Mouse (Mus musculus): ENCODE data around the gene Rps2. TPM values are rescaled to one million over a fixed set of nuclear protein-coding genes. Genes with fewer than 3 reads are reported as not detected.

Rps2 gene
- polyA plus RNA-seq, 1 experiment from 2014 or later, result 682 TPM

GRCm38 (mm10) chr17:24724184-24724583, 6.3 kb downstream of the Rps2 start, which contains the start of gene Ndufb10:
Gene Ndufb10, minus strand, starts transcription at chr17:24724478.
- Histone ChIP-seq H3K36me3 (ENCODE audit: control insufficient read depth, insufficient read depth, low read length) (peaks cover 8% of the 10 kb centered on the region), H3K9me3 (replicated peaks; ENCODE audit: control insufficient read depth, low read length, poor library complexity, severe bottlenecking) (no peaks in the 10 kb centered on the region), H3K4me2 (ENCODE audit: low read length) (peak within 1 kb of the TSS; percentile 95), H3K9ac (ENCODE audit: low read depth, low read length) (peak within 1 kb of the TSS; percentile 94), H3K27ac (ENCODE audit: low read length) (peak within 1 kb of the TSS; percentile 85), H3K27me3 (ENCODE audit: control insufficient read depth, insufficient read depth, low read depth, low read length) (no peaks in the 10 kb centered on the region; the same call in 1 of the 2 replicates), H3K4me1 (ENCODE audit: control insufficient read depth, insufficient read depth, low read length) (peaks cover 21% of the 10 kb centered on the region), H3K4me3 (ENCODE audit: low read depth, low read length) (peak within 1 kb of the TSS; percentile 84)
- under 1% methylated on average over 30 of the region's 30 CpGs for WGBS
- peak; percentile 76 for ATAC-seq

DNA sequence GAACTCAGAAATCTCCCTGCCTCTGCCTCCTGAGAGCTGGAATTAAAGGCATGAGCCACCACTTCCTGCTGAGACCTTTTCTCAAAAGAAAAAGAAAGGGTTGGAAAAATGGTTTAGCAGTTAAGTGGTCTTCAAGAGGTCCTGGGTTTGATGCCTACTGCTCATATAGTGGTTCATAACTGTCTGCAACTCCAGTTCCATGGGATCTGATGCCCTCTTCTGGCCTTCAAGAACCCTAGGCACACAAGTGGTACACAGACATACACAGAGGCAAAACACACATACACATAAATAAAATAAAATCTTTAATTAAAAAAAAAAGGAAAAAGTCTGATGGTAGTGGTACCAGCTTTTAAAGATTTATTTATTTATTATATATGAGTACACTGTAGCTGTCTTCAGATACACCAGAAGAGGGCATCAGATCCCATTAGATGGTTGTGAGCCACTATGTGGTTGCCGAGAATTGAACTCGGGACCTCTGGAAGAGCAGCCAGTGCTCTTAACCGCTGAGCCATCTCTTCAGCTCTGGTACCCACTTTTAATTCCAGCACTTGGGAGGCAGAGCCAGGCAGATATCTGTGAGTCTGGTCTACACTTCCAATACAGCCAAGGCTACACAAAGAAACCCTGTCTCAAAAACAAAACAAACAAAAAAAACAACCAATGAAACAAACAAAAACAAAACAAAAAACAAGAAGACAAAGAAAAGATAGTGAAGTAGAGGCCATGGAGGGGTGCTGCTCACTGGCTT, 7.9 kb downstream of the Rps2 start:
- no peak overlapping the region for H3K4me2 ChIP-seq (ENCODE audit: low read length)

DNA sequence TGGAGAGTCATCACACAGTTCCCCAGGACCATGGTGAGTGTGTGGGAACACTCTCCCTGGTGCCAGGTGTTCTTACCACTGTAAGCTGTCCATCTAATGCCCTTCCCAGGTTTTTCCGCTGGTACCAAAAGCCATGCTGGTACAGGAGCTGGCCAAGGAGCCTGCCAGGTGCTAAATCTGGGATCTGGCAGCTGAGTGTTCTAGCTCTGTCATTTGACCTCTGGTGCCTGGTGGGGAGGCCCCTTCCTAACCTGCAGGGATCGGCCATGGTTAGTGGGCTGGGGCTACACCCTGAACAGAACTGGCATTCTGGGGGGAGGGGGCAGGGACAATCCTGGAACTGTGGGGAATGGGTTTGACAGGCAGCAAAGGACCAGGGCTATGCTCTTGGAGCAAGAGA, 9.7 kb downstream of the Rps2 start, which contains the start of gene Rpl3l:
Gene Rpl3l, plus strand, starts transcription at position 203 of the 400 bp plus-strand sequence.
- Histone ChIP-seq H3K27me3 (ENCODE audit: control insufficient read depth, insufficient read depth, low read depth, low read length) (no peaks in the 10 kb centered on the region; the same call in 1 of the 2 replicates), H3K4me2 (ENCODE audit: low read length) (no peak within 1 kb of the TSS), H3K9ac (ENCODE audit: low read depth, low read length) (no peak within 1 kb of the TSS), H3K36me3 (ENCODE audit: control insufficient read depth, insufficient read depth, low read length) (no peaks in the 10 kb centered on the region), H3K4me1 (ENCODE audit: control insufficient read depth, insufficient read depth, low read length) (peaks cover 11% of the 10 kb centered on the region), H3K9me3 (replicated peaks; ENCODE audit: control insufficient read depth, low read length, poor library complexity, severe bottlenecking) (no peaks in the 10 kb centered on the region), H3K27ac (ENCODE audit: low read length) (no peak within 1 kb of the TSS), H3K4me3 (ENCODE audit: low read depth, low read length) (no peak within 1 kb of the TSS)
- 85% methylated on average over 2 of the region's 2 CpGs for WGBS
- ATAC-seq, result no peak

More for the DNA sequence above, 7.9 kb downstream of the Rps2 start:
- Histone ChIP-seq H3K36me3 (ENCODE audit: control insufficient read depth, insufficient read depth, low read length) (peaks cover 8% of the 10 kb centered on the region), H3K9ac (ENCODE audit: low read depth, low read length) (no peak overlapping the region), H3K27me3 (ENCODE audit: control insufficient read depth, insufficient read depth, low read depth, low read length) (no peaks in the 10 kb centered on the region; the same call in 1 of the 2 replicates), H3K4me3 (ENCODE audit: low read depth, low read length) (no peak overlapping the region), H3K9me3 (replicated peaks; ENCODE audit: control insufficient read depth, low read length, poor library complexity, severe bottlenecking) (no peaks in the 10 kb centered on the region), H3K27ac (ENCODE audit: low read length) (no peak overlapping the region), H3K4me1 (ENCODE audit: control insufficient read depth, insufficient read depth, low read length) (peaks cover 19% of the 10 kb centered on the region)
- no peak for ATAC-seq
- WGBS, result 76% methylated on average over 3 of the region's 3 CpGs

GRCm38 (mm10) chr17:24728184-24728583, 10.3 kb downstream of the Rps2 start:
- ATAC-seq, result no peak
- Histone ChIP-seq H3K9me3 (replicated peaks; ENCODE audit: control insufficient read depth, low read length, poor library complexity, severe bottlenecking) (no peaks in the 10 kb centered on the region), H3K4me1 (ENCODE audit: control insufficient read depth, insufficient read depth, low read length) (peaks cover 5% of the 10 kb centered on the region), H3K27me3 (ENCODE audit: control insufficient read depth, insufficient read depth, low read depth, low read length) (no peaks in the 10 kb centered on the region; the same call in 1 of the 2 replicates), H3K27ac (ENCODE audit: low read length) (no peak overlapping the region), H3K4me2 (ENCODE audit: low read length) (no peak overlapping the region), H3K36me3 (ENCODE audit: control insufficient read depth, insufficient read depth, low read length) (no peaks in the 10 kb centered on the region), H3K4me3 (ENCODE audit: low read depth, low read length) (no peak overlapping the region), H3K9ac (ENCODE audit: low read depth, low read length) (no peak overlapping the region)
- 78% methylated on average over 17 of the region's 17 CpGs for WGBS

DNA sequence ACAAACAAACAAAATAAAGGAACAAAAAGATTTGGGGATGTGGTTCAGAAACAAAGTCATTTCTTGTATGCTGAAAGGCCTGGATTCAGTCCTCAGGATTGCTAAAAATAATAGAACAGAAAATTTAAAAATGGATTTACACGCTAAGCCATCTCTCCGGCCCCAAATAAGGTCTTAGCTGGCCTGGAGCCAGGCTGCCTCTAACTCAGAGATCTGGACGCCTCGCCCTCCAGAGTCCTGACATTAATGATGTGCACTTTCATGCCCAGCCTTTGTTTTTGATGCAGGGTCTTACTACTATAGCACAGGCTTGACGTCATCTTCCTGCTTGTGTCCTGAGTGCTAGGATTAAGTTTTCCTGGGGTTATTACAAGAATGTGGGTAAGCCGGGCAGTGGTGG, 11.2 kb downstream of the Rps2 start:
- ATAC-seq, result no peak
- Histone ChIP-seq H3K27ac (ENCODE audit: low read length) (no peak overlapping the region), H3K9me3 (replicated peaks; ENCODE audit: control insufficient read depth, low read length, poor library complexity, severe bottlenecking) (no peaks in the 10 kb centered on the region), H3K4me2 (ENCODE audit: low read length) (no peak overlapping the region), H3K27me3 (ENCODE audit: control insufficient read depth, insufficient read depth, low read depth, low read length) (no peaks in the 10 kb centered on the region; the same call in 1 of the 2 replicates), H3K4me1 (ENCODE audit: control insufficient read depth, insufficient read depth, low read length) (no peaks in the 10 kb centered on the region), H3K4me3 (ENCODE audit: low read depth, low read length) (no peak overlapping the region), H3K36me3 (ENCODE audit: control insufficient read depth, insufficient read depth, low read length) (no peaks in the 10 kb centered on the region), H3K9ac (ENCODE audit: low read depth, low read length) (no peak overlapping the region)
- 80% methylated on average over 6 of the region's 6 CpGs for WGBS

DNA sequence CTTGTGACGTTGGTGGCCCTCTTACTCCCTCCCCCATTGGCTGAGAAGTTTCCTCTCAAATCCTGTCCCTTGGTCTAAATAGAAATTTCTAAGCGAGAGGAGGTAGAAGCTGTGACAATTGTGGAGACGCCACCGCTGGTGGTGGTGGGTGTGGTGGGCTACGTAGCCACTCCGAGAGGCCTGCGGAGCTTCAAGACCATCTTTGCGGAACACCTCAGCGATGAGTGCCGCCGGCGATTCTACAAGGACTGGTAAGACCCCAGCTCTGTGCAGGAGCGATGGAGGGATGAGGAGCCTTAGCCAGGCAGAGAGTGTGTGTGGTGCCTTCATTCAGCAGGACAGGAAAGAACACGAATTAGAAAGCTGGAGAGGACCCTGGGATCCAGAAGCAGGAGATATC, 12.9 kb downstream of the Rps2 start:
- H3K4me2 ChIP-seq (ENCODE audit: low read length), result no peak overlapping the region
- H3K36me3 ChIP-seq (ENCODE audit: control insufficient read depth, insufficient read depth, low read length), result no peaks in the 10 kb centered on the region
- 81% methylated on average over 14 of the region's 14 CpGs for WGBS
- H3K9ac ChIP-seq (ENCODE audit: low read depth, low read length), result no peak overlapping the region
- no peaks in the 10 kb centered on the region for H3K9me3 ChIP-seq (replicated peaks; ENCODE audit: control insufficient read depth, low read length, poor library complexity, severe bottlenecking)
- no peaks in the 10 kb centered on the region; the same call in 1 of the 2 replicates for H3K27me3 ChIP-seq (ENCODE audit: control insufficient read depth, insufficient read depth, low read depth, low read length)
- no peak overlapping the region for H3K4me3 ChIP-seq (ENCODE audit: low read depth, low read length)
- no peak for ATAC-seq
- H3K27ac ChIP-seq (ENCODE audit: low read length), result no peak overlapping the region
- H3K4me1 ChIP-seq (ENCODE audit: control insufficient read depth, insufficient read depth, low read length), result no peaks in the 10 kb centered on the region

GRCm38 (mm10) chr17:24732233-24732935, 14.5 kb downstream of the Rps2 start:
- Histone ChIP-seq H3K27me3 (ENCODE audit: control insufficient read depth, insufficient read depth, low read depth, low read length) (no peaks in the 10 kb centered on the region; the same call in 1 of the 2 replicates), H3K4me2 (ENCODE audit: low read length) (no peak overlapping the region), H3K4me1 (ENCODE audit: control insufficient read depth, insufficient read depth, low read length) (peaks cover 9% of the 10 kb centered on the region; the same call in 1 of the 2 replicates), H3K4me3 (ENCODE audit: low read depth, low read length) (no peak overlapping the region), H3K9ac (ENCODE audit: low read depth, low read length) (0 out of 2 replicates have a peak overlapping the region, but pooled peaks have one; percentile 7), H3K36me3 (ENCODE audit: control insufficient read depth, insufficient read depth, low read length) (no peaks in the 10 kb centered on the region), H3K27ac (ENCODE audit: low read length) (no peak overlapping the region), H3K9me3 (replicated peaks; ENCODE audit: control insufficient read depth, low read length, poor library complexity, severe bottlenecking) (no peaks in the 10 kb centered on the region)
- WGBS, result 78% methylated on average over 12 of the region's 12 CpGs
- no peak for ATAC-seq

DNA sequence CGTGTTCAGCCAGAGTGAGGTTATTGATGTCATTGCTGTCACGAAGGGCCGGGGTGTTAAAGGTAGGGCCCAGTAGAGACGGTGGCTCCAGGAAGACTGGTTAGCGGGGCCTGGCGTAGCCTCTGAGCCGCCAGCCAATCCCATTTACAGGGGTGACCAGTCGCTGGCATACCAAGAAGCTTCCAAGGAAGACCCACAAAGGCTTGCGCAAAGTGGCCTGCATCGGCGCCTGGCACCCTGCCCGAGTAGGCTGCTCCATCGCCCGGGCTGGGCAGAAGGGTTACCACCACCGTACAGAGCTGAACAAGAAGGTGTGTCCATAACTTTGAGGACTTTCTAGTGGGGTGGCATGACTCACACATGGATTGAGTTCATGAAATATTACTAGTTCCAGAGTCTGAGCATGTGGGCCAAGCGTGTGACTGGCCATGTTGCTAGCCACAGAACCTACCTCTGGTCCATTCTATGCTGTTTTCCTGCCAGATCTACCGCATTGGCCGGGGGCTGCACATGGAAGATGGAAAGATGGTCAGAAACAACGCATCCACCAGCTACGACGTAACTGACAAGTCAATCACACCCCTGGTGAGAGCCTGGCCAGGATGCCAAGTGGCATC, 15.6 kb downstream of the Rps2 start:
- H3K4me3 ChIP-seq (ENCODE audit: low read depth, low read length), result no peak overlapping the region
- H3K9ac ChIP-seq (ENCODE audit: low read depth, low read length), result peak overlapping the region; percentile 22; the same call in 1 of the 2 replicates
- H3K4me2 ChIP-seq (ENCODE audit: low read length), result no peak overlapping the region
- H3K36me3 ChIP-seq (ENCODE audit: control insufficient read depth, insufficient read depth, low read length), result no peaks in the 10 kb centered on the region
- no peaks in the 10 kb centered on the region for H3K27me3 ChIP-seq (ENCODE audit: control insufficient read depth, insufficient read depth, low read depth, low read length)
- H3K4me1 ChIP-seq (ENCODE audit: control insufficient read depth, insufficient read depth, low read length), result peaks cover 9% of the 10 kb centered on the region; the same call in 1 of the 2 replicates
- ATAC-seq, result no peak
- H3K9me3 ChIP-seq (replicated peaks; ENCODE audit: control insufficient read depth, low read length, poor library complexity, severe bottlenecking), result no peaks in the 10 kb centered on the region
- 91% methylated on average over 21 of the region's 21 CpGs for WGBS
- H3K27ac ChIP-seq (ENCODE audit: low read length), result no peak overlapping the region
